Mouse (Mus musculus): ENCODE measurements around the gene Spata45. TPM values are rescaled to one million over a fixed set of nuclear protein-coding genes. Genes with fewer than 3 reads are reported as not detected.

Spata45 gene
- total RNA-seq, 2 experiments from 2014 or later: not detected

GRCm38 (mm10) chr1:191035649-191036048 is 790 bp upstream of the Spata45 start:
- DNase-seq (ENCODE audit: low spot score in 2 of 2): peak; percentile 14 to 23
- intact Hi-C loops (cut with DNase I): no loop called here

DNA sequence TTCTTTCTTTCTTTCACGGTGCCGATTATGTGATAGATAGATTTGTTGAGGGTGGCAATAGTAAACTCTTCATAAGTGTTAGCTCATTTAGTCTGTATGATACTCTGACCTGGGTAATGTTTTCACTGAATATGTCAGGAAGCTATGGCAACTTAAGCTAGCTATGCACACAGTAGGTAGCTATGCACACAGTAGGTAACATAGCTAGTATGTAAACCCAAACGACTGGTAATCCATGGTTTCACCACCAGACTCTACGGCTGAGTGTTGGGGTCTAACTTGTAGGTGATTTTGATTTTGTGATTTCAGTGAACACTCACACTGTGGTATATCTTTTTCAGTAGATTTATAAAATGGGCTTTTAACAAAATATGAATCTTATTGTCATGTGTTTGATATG is 1.6 kb downstream of the Spata45 start:
- intact Hi-C loops (cut with DNase I): no loop called here
- DNase-seq (ENCODE audit: low spot score in 2 of 2): no peak

- DNase-seq (ENCODE audit: low spot score in 2 of 2): no peak
- intact Hi-C loops (cut with DNase I): no loop called here
These were observed 4.9 kb downstream of the Spata45 start for GRCm38 (mm10) chr1:191041352-191041751.

- intact Hi-C loops (cut with DNase I): no loop called here
- DNase-seq (ENCODE audit: low spot score in 2 of 2): no peak
These were observed 5.7 kb downstream of the Spata45 start for GRCm38 (mm10) chr1:191042106-191042505.

DNA sequence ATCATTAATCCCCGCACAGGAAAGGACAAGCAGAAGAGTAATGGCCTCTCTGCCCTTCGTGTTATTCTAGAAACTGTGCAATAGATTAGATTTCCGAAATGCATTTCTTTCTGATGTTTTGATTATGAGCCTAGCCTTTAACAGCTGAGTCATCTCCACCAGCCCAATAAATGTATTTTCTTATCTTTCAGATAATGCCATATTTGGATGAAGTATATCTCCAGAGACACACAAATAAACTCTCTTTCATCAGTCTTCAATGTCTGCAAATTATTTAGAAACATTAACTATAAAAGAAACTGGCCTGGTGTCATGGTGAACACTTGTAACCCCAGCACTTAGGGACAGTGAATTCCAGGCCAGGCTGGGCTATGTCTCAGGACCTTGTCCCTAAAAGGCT is 6.2 kb downstream of the Spata45 start:
- intact Hi-C loops (cut with DNase I): no loop called here
- no peak for DNase-seq (ENCODE audit: low spot score in 2 of 2)

DNA sequence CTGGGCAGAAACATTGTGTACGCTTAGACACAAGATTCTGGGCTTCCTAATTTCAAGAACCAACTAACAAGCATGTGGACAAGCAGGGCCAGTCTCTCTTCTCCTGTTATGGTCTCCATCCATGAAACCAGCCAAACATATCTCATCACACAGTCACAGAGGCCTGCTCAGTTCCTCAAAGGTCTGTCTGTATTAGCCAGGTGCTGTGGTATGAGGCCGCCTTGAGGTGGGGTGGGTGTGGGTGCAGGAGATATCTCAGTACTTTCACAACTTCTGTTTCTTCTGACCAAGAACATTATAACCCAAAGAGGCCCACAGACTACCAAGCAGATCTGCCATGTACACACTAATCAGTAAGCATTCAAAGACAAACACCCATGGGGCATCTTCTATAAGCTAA is 8.8 kb downstream of the Spata45 start:
- DNase-seq (ENCODE audit: low spot score in 2 of 2): no peak
- intact Hi-C loops (cut with DNase I): no loop called here

GRCm38 (mm10) chr1:191046231-191046824 is 9.9 kb downstream of the Spata45 start:
- DNase-seq (ENCODE audit: low spot score in 2 of 2): no peak
- intact Hi-C loops (cut with DNase I): no loop called here

DNA sequence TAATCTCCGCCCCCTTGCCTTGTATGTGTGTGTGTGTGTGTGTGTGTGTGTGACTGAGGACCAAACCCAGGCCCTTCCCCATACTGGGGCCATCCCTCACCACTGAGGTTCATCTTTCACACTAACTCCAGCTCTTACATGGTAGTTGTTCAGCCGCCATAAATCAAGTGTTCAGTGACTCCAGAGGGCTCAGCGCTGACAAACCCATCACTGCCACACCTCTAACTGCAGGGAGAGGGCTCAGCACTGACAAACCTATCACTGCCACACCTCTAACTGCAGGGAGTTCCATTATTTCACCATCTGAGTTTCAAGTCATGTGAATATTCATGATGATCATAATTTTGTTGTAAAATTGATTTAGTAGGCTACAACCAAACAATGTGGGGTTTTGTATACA is 17.1 kb downstream of the Spata45 start:
- no peak for DNase-seq (ENCODE audit: low spot score in 2 of 2)
- intact Hi-C loops (cut with DNase I): no loop called here

DNA sequence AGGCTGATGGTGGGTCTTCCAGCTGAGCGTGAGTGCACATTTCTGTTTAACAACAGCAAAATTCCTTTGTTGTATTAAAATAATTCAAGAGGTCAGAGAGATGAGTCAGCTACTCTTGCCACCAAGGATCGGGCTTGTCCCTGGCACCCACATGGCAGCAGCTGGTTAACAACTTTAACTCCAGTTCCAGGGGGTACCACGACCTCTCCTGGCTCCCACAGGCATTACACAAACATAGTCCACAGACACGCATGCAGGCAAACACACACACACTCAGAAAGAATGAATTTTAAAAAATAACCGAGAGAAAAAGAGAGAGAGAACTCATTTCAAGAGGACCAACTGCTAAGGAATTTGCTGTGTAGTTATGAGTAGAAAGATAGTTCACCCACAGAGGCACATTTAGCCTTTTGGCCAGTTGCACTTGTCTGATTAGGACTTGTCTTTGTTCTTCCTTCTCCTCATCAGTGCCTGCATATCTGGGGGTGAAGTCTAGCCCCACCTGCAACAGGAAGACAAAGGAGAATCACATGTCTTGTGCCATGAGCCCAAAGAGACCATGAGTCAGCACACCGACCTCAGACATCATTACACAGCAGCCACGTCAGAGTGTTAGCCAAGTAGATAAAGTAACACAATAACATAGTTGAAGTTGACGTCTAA is 18.6 kb downstream of the Spata45 start:
- no peak for DNase-seq (ENCODE audit: low spot score in 2 of 2)

GRCm38 (mm10) chr1:191055533-191055873 is 19.1 kb downstream of the Spata45 start:
- no peak for DNase-seq (ENCODE audit: low spot score in 2 of 2)
- intact Hi-C loops (cut with DNase I): no loop called here

More for the DNA sequence above, 18.6 kb downstream of the Spata45 start:
- intact Hi-C loops (cut with DNase I): no loop called here

DNA sequence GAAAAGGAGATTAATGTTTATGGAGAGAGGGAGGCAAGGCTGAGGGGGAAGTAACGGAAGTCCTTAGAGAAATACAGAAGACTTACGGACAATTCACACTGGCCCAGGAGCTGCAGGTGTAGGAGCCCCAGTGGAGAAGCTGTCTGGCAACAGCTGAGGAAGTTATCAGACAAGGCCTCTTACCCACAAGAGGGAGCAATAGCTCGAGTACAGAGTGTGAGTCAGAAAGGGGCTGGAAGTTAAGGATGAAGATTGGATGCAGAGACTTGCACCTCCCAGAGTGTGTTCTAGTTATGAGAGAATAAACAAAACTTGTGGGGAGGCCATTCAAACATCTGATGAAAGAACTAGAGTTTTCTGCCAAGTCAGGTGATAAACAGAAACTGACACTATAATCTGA is 21.0 kb downstream of the Spata45 start:
- DNase-seq (ENCODE audit: low spot score in 2 of 2): no peak
- intact Hi-C loops (cut with DNase I): no loop called here

GRCm38 (mm10) chr1:191062241-191062780 is 25.9 kb downstream of the Spata45 start:
- DNase-seq (ENCODE audit: low spot score in 2 of 2): no peak
- intact Hi-C loops (cut with DNase I): loop anchor here (1.0 to 5.0 kb wide), 2 partner anchors 36 to 120 kb away; partner anchors contain the start of gene Flvcr1

DNA sequence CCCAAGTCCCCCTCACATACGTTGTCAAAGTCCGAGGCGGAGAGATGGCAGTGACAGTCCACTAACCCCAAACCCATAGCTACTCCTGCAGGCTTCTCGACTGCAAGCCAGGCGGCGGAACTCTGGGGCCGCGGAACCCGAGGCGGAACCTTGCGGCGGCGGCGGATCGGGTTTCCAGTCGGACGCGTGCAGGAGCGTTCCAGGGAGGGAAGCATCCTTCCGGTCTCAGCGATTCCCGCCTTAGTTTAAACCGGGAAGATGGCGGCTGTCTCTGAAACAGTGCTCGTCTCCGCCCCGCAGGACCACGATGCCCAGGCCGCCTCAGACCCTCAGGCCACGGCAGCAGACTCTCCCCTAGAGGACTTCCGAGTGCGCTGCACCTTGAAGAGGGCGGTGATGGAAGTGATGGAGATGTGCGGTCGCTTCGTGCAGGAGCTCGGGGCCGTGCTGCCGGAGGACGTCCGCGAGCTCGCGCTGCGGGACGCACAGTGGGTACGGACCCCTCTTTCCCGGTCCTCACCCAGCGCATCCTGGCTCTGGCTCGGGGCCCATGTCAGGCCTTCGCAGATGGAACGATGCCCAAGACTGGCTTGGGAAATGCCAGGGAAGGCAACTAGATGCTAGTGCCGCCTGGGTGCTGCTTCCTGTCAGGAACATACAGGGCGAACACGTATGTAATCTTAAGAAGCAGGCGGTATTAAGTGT is 26.5 kb downstream of the Spata45 start, which contains the start of the genes Tatdn3 and Nsl1:
TSS of gene Tatdn3 (minus strand) at position 152 of the 705 bp plus-strand sequence.
TSS of gene Nsl1 (plus strand) at position 232 of the 705 bp plus-strand sequence.
- intact Hi-C loops (cut with DNase I): loop anchor here (1.0 to 5.0 kb wide), 2 partner anchors 37 to 121 kb away; partner anchors contain the start of gene Flvcr1
- DNase-seq (ENCODE audit: low spot score in 2 of 2): peak; percentile 89 to 92

DNA sequence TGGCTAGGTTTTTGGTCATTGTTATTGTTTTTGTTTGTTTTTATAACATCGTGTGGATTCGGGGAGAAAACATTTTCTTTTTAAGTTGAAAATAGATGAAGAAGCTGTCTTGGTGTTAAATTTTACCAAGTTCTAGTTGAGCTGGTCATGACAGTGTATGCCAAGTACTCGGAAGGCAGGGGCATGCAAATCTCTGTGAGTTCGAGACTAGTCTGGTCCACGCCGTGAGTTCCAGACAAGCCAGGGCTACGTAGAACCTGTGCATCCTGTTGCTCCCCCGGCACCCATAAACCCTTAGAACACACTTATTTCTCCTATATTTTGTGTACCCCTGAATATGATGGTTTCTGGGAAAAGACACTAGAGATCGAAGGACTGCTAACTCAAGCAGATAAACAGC is 27.3 kb downstream of the Spata45 start:
- DNase-seq (ENCODE audit: low spot score in 2 of 2): no peak
- intact Hi-C loops (cut with DNase I): loop anchor here (5.0 kb wide), 1 partner anchor 121 kb away; no protein-coding TSS in a partner anchor

DNA sequence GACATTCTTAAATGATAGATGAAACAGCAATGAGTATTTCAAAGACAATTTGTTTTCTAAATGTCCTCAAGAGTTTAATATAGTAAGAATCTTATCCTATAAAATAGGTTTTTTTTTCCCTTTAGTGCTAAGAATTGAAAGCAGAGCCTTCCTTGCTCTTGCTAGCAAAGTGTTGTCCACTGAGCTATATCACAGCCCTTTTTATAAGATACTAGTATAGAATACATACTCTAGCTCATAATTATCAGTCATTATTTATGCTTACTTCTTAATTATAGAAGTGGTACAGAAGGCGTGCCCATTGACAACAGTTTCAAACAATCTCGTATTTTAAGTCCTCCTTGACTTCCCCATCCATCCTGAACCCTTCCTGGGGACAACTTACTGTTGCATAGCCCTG is 28.1 kb downstream of the Spata45 start:
- DNase-seq (ENCODE audit: low spot score in 2 of 2): no peak
- intact Hi-C loops (cut with DNase I): loop anchor here (5.0 kb wide), 1 partner anchor 122 kb away; no protein-coding TSS in a partner anchor

- DNase-seq (ENCODE audit: low spot score in 2 of 2): no peak
- intact Hi-C loops (cut with DNase I): no loop called here
These were observed 28.7 kb downstream of the Spata45 start for GRCm38 (mm10) chr1:191065188-191065587.

DNA sequence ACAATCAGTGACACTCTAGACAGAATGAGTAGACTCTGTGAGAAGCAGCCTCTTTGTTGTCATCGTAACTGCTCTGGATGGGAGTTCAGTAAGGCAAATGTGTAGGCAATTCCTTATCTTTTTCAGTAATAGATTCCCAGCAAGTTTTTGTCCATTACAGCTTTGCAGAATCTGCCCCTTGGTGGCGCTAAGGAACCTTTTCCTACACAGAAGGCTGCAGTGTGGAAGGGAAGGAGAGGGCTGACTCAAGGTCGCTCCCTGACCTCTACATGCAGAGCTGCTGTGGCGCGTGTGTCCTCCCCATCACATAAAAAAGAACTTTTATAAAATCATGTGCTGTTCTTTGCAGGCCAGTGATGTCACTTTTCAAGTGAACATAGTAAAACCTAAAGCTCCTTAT is 31.9 kb downstream of the Spata45 start:
- intact Hi-C loops (cut with DNase I): no loop called here
- no peak for DNase-seq (ENCODE audit: low spot score in 2 of 2)

GRCm38 (mm10) chr1:191070259-191070658 is 33.8 kb downstream of the Spata45 start:
- intact Hi-C loops (cut with DNase I): no loop called here

GRCm38 (mm10) chr1:191071613-191072012 is 35.2 kb downstream of the Spata45 start:
- DNase-seq (ENCODE audit: low spot score in 2 of 2): no peak
- intact Hi-C loops (cut with DNase I): no loop called here

More at GRCm38 (mm10) chr1:191070259-191070658, 33.8 kb downstream of the Spata45 start:
- no peak for DNase-seq (ENCODE audit: low spot score in 2 of 2)

- no peak for DNase-seq (ENCODE audit: low spot score in 2 of 2)
- intact Hi-C loops (cut with DNase I): no loop called here
These were observed 36.0 kb downstream of the Spata45 start for GRCm38 (mm10) chr1:191072329-191072913.
